Mouse (Mus musculus) colon, adult 2 months (tissue): ENCODE measurements around the gene Oard1. TPM values are rescaled to one million over a fixed set of nuclear protein-coding genes. Genes with fewer than 3 reads are reported as not detected.

Source experiments
- polyA plus RNA-seq: library from polyadenylated mRNA; depleted of rRNA; stranded (reverse); fragments of >200 nt; gene quantifications from 2 replicates; pipeline ENCODE4 v1.2.3, GENCODE M21; 2012; rRNA removed

Gene Oard1
- polyA plus RNA-seq = 4.6 and 6.7 TPM in 2 replicates

DNA sequence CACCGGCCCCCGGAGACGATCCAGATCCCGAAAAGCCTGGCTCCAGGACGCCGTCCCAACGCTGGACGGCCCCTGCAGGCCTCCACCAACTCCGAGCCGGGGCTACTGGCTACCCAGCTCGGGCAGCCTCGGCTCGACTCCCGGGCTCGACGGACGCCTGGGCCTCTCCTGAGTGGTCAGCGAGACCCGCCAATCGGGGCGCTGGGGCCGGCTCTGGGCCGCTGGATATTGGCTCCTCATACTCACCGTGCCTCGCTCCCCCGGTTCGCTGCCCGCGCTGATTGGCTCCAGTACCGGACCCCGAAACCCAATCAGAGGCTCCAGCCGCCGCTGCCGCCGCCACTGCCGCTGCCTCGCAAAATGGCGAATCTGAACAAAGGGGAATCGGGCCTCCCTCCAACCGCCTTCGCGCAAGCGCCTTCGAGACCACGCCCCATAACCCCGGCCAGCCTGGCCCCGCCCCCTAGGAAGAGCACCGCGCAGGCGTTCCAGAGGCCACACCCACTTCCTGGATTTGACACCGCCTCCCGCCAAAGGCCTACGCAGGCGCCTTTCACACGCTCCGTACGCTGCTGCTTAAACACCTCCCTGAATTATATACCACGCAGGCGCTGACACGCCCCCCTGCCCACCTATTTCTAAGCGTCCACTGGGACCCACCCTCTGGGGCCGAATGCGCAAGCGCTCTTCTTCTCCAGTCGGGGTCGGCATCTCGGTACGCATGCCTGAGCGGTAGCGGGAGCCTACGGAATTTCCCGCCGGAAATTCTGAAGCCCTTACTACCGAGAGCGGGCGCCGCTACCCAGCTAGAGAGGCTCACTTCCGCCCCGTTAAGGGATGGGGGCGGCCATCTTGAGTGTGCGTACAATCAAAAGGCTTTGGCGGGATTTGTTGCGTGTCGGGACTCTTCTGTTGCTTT is at the start of gene Oard1, which contains the start of gene Nfya:
TSS of gene Oard1 (plus strand) at position 635 of the 919 bp plus-strand sequence.
TSS of gene Nfya (minus strand) at position 527 of the 919 bp plus-strand sequence.

DNA sequence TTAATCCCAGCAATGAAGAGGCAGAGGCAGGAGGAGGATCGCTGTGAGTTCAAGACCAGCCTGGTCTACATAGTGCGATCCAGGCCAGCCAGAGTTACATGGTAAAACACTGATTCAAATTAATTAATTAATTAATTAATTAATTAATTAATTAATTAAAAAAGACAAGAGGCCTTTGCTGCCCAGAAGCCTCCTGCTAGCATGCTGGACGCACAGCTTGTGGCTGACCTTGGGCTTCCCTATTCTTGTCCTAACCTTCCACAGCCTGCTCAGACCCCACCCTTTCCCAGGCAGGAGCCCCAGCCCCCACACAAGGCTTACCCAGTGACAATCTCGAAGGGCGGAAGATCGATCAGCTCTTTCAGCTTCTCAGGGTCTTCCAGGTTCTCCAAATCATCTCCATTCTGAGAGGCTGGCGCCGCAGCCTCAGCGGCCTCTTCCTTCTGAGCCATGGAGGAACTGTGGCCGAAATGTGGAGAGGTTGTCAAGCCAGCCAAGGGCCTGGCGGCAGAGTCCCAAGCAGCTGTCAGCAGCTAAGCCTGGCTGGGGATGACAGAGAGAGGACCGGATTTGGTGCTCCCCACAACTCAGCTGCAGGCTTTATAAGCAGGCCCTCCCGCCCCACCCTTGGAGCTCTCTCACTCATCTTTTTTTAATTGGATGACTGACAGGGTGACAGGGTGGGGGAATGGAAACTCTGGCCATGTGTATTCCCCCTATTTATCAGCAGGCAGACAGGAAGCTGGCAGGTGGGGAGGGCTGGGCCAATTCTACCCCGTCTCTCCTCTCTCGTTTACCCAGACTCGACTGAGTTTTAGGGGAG is 22.6 kb downstream of the Oard1 start, which contains the start of gene Apobec2:
TSS of gene Apobec2 (minus strand) at position 773 of the 823 bp plus-strand sequence.

GRCm38 (mm10) chr17:48451353-48451675 is 41.5 kb downstream of the Oard1 start, which contains the start of gene Tspo2:
Tspo2 (minus strand) TSS chr17:48451522.

GRCm38 (mm10) chr17:48454688-48455087 is 44.9 kb downstream of the Oard1 start, which contains the start of gene Unc5cl:
Unc5cl (plus strand) TSS chr17:48454901.

Other genes with a start within 250 kb of the Oard1 start
- 0.52 and 0.69 TPM in 2 replicates for gene A530064D06Rik, start 242.7 kb upstream of the Oard1 start, polyA plus RNA-seq
- 0.05 and 0.07 TPM in 2 replicates for gene Trem1, start 177.2 kb upstream of the Oard1 start, polyA plus RNA-seq
- not detected in 2 replicates for gene Trem3, start 162.2 kb upstream of the Oard1 start, polyA plus RNA-seq
- 0.20 and 1.3 TPM in 2 replicates for gene Treml4, start 145.7 kb upstream of the Oard1 start, polyA plus RNA-seq
- 1.2 and 1.5 TPM in 2 replicates for gene Treml2, start 110.5 kb upstream of the Oard1 start, polyA plus RNA-seq
- 0.17 and 0.45 TPM in 2 replicates for gene B430306N03Rik, start 93.9 kb upstream of the Oard1 start, polyA plus RNA-seq
- 5.6 and 6.1 TPM in 2 replicates for gene Trem2, start 63.6 kb upstream of the Oard1 start, polyA plus RNA-seq
- 0.19 TPM in 1 of 2 replicates, not detected in the other for gene Treml1, start 50.1 kb upstream of the Oard1 start, polyA plus RNA-seq
- gene Nfya, start 108 bp upstream of the Oard1 start, polyA plus RNA-seq = 51.0 and 57.7 TPM in 2 replicates
- 1.8 and 2.2 TPM in 2 replicates for gene Apobec2, start 22.9 kb downstream of the Oard1 start, polyA plus RNA-seq
- gene Tspo2, start 41.5 kb downstream of the Oard1 start, polyA plus RNA-seq = 3.6 and 4.8 TPM in 2 replicates
- 13.5 and 15.4 TPM in 2 replicates for gene Unc5cl, start 44.9 kb downstream of the Oard1 start, polyA plus RNA-seq